Mouse (Mus musculus) hindbrain, postnatal 0 days (tissue): ENCODE measurements around the gene Gm3029. TPM values are rescaled to one million over a fixed set of nuclear protein-coding genes. Genes with fewer than 3 reads are reported as not detected.
"Not testable (repeated sequence)": the region's sequence is repeated elsewhere in the genome, so short reads cannot be mapped to it uniquely, and the experiment has no call there.

Experiments used
- ATAC-seq: fragments of 200-750 bp; cut with Nextera tagmentation; 2 replicates; pipeline ENCODE4 v1.8.0; 2017; ENCODE audit warnings: mild to moderate bottlenecking, moderate TSS enrichment, moderate library complexity
- DNase-seq: peaks from one replicate; pipeline ENCODE4 v3.0.0-alpha.2; 2015; ENCODE audit warnings: low spot score
- H3K27ac ChIP-seq: fragments of 300-500 bp; sonication (generic); 2 replicates; pipeline ENCODE4 v1.5.1; 2014; ENCODE audit warnings: mild to moderate bottlenecking
- H3K27me3 ChIP-seq: fragments of 300-500 bp; sonication (generic); 2 replicates; pipeline ENCODE4 v1.6.1; 2014; ENCODE audit warnings: low read length, mixed read lengths; ENCODE audit not compliant: insufficient read depth
- H3K36me3 ChIP-seq: fragments of 300-500 bp; sonication (generic); 2 replicates; pipeline ENCODE4 v1.6.1; 2014; ENCODE audit warnings: low read length, mixed read lengths; ENCODE audit not compliant: insufficient read depth
- H3K4me1 ChIP-seq: fragments of 300-500 bp; sonication (generic); 2 replicates; pipeline ENCODE4 v1.6.1; 2014; ENCODE audit warnings: antibody characterized with exemption, low read length, mixed read lengths; ENCODE audit not compliant: insufficient read depth
- H3K4me2 ChIP-seq: fragments of 300-500 bp; sonication (generic); 2 replicates; pipeline ENCODE4 v1.6.1; 2014; ENCODE audit warnings: low read depth, mild to moderate bottlenecking, low read length, moderate library complexity, mixed read lengths
- H3K4me3 ChIP-seq: fragments of 300-500 bp; sonication (generic); 2 replicates; pipeline ENCODE4 v1.5.1; 2014; ENCODE audit warnings: low read length
- H3K9ac ChIP-seq: fragments of 300-500 bp; sonication (generic); replicated peaks from 2 replicates; pipeline ENCODE4 v1.6.1; 2014; ENCODE audit warnings: mild to moderate bottlenecking, low read length, moderate library complexity, mixed read lengths
- H3K9me3 ChIP-seq: fragments of 300-500 bp; sonication (generic); 2 replicates; pipeline ENCODE4 v1.6.1; 2016; ENCODE audit warnings: low read length, mixed read lengths
- WGBS: fragments of 180-500 bp; shearing (Covaris S2); extraction: QIAGEN DNeasy Blood & Tissue Kit; methylation state at CpG from one replicate; pipeline ENCODE4 v1.1.7; 2014; 5-methylcytosine and 5-hydroxymethylcytosine counted together
- polyA plus RNA-seq: library from polyadenylated mRNA; unstranded; fragments of >200 nt; fragmentation: Nextera tagmentation; extraction: Ambion mirVana; gene quantifications from 2 replicates; pipeline ENCODE4 v1.2.1, GENCODE M21; 2015
- total RNA-seq: library from RNA; depleted of rRNA; stranded (reverse); fragments of >200 nt; gene quantifications from 2 replicates; pipeline ENCODE4 v1.2.3, GENCODE M21; 2014; rRNA removed

Gene Gm3029
- total RNA-seq (not detected in 2 replicates), polyA plus RNA-seq (0.19 TPM in 1 of 2 replicates, not detected in the other)

- not testable (repeated sequence) for H3K4me2 ChIP-seq, DNase-seq, H3K4me3 ChIP-seq, H3K27ac ChIP-seq, H3K9me3 ChIP-seq, H3K9ac ChIP-seq, H3K36me3 ChIP-seq, ATAC-seq, H3K27me3 ChIP-seq, H3K4me1 ChIP-seq
- WGBS = no CpG with 5 or more reads among the region's 2 CpGs
Observed at GRCm38 (mm10) chr14:3931456-3931855, at the start of gene Gm3029. TSS of gene Gm3029 (plus strand) at chr14:3931756.

GRCm38 (mm10) chr14:3883872-3884271 lies 47.7 kb upstream of the Gm3029 start, which contains the start of gene Gm2916:
TSS of gene Gm2916 (plus strand) at chr14:3884172.
- not testable (repeated sequence) for H3K4me1 ChIP-seq, H3K4me3 ChIP-seq, H3K36me3 ChIP-seq, H3K27ac ChIP-seq, H3K9ac ChIP-seq, H3K9me3 ChIP-seq, H3K4me2 ChIP-seq, ATAC-seq, DNase-seq, H3K27me3 ChIP-seq
- no CpG with 5 or more reads among the region's 1 CpGs for WGBS

- WGBS = no CpG with 5 or more reads among the region's 2 CpGs
- DNase-seq = not testable (repeated sequence)
Observed at GRCm38 (mm10) chr14:3963247-3963646, 31.7 kb downstream of the Gm3029 start, which contains the start of gene Gm3095. TSS of gene Gm3095 (plus strand) at chr14:3963547.

More at GRCm38 (mm10) chr14:3963247-3963646, 31.7 kb downstream of the Gm3029 start, which contains the start of gene Gm3095:
- H3K36me3 ChIP-seq, H3K4me2 ChIP-seq, H3K9me3 ChIP-seq, H3K4me1 ChIP-seq, ATAC-seq, H3K9ac ChIP-seq, H3K4me3 ChIP-seq, H3K27ac ChIP-seq, H3K27me3 ChIP-seq: not testable (repeated sequence)

Other genes with a start within 250 kb of the Gm3029 start
- not detected in 2 replicates for gene Gm3043, start 243.0 kb upstream of the Gm3029 start, total RNA-seq
- not detected in 2 replicates for gene Gm3043, start 243.0 kb upstream of the Gm3029 start, polyA plus RNA-seq
- gene Gm3002, start 121.7 kb upstream of the Gm3029 start, total RNA-seq = 1.8 and 2.6 TPM in 2 replicates
- gene Gm3002, start 121.7 kb upstream of the Gm3029 start, polyA plus RNA-seq = 2.5 and 4.6 TPM in 2 replicates
- gene Gm3033, start 85.5 kb upstream of the Gm3029 start, total RNA-seq = 0.37 and 0.47 TPM in 2 replicates
- not detected in 2 replicates for gene Gm3033, start 85.5 kb upstream of the Gm3029 start, polyA plus RNA-seq
- not detected in 2 replicates for gene Gm2916, start 47.6 kb upstream of the Gm3029 start, total RNA-seq
- gene Gm2916, start 47.6 kb upstream of the Gm3029 start, polyA plus RNA-seq = not detected in 2 replicates
- 1.0 and 1.2 TPM in 2 replicates for gene Gm3095, start 31.8 kb downstream of the Gm3029 start, total RNA-seq
- gene Gm3095, start 31.8 kb downstream of the Gm3029 start, polyA plus RNA-seq = 0.90 and 1.6 TPM in 2 replicates
- gene Gm3099, start 66.6 kb downstream of the Gm3029 start, total RNA-seq = not detected in 2 replicates
- not detected in 2 replicates for gene Gm3099, start 66.6 kb downstream of the Gm3029 start, polyA plus RNA-seq
- 1.7 and 1.9 TPM in 2 replicates for gene Gm5796, start 92.2 kb downstream of the Gm3029 start, total RNA-seq
- gene Gm5796, start 92.2 kb downstream of the Gm3029 start, polyA plus RNA-seq = 2.2 and 4.7 TPM in 2 replicates
- gene Gm3115, start 152.4 kb downstream of the Gm3029 start, total RNA-seq = not detected in 2 replicates
- not detected in 2 replicates for gene Gm3115, start 152.4 kb downstream of the Gm3029 start, polyA plus RNA-seq
- 0.54 and 0.89 TPM in 2 replicates for gene Gm8108, start 178.8 kb downstream of the Gm3029 start, total RNA-seq
- gene Gm8108, start 178.8 kb downstream of the Gm3029 start, polyA plus RNA-seq = 3.5 and 6.1 TPM in 2 replicates
- not detected in 2 replicates for gene Gm3127, start 233.3 kb downstream of the Gm3029 start, total RNA-seq
- gene Gm3127, start 233.3 kb downstream of the Gm3029 start, polyA plus RNA-seq = not detected in 2 replicates